Mouse (Mus musculus) heart, embryonic 16.5 days (tissue): Measurements from ENCODE around the gene 1810062G17Rik. TPM values are rescaled to one million over a fixed set of nuclear protein-coding genes. Genes with fewer than 3 reads are reported as not detected.

ENCODE experiments used
- ATAC-seq: fragments of 200-750 bp; cut with Nextera tagmentation; replicated peaks from 2 replicates; pipeline ENCODE4 v1.8.0; 2017; ENCODE audit warnings: moderate number of reproducible peaks; ENCODE audit not compliant: insufficient read depth, low FRiP score; ENCODE audit errors: extremely low read depth
- H3K27ac ChIP-seq: fragments of 300-500 bp; sonication (generic); 2 replicates; pipeline ENCODE4 v1.5.1; 2014; ENCODE audit warnings: mild to moderate bottlenecking, low read length, control low read depth, moderate library complexity
- H3K27me3 ChIP-seq: fragments of 300-500 bp; sonication (generic); 2 replicates; pipeline ENCODE4 v1.6.1; 2014; ENCODE audit warnings: low read length, mixed read lengths; ENCODE audit not compliant: control insufficient read depth, insufficient read depth
- H3K36me3 ChIP-seq: fragments of 300-500 bp; sonication (generic); 2 replicates; pipeline ENCODE4 v1.6.1; 2014; ENCODE audit not compliant: control insufficient read depth, insufficient read depth
- H3K4me1 ChIP-seq: fragments of 300-500 bp; sonication (generic); 2 replicates; pipeline ENCODE4 v1.6.1; 2014; ENCODE audit warnings: low read length, mixed read lengths; ENCODE audit not compliant: control insufficient read depth, insufficient read depth
- H3K4me2 ChIP-seq: fragments of 300-500 bp; sonication (generic); 2 replicates; pipeline ENCODE4 v1.6.1; 2014; ENCODE audit warnings: low read depth, mild to moderate bottlenecking, control low read depth, low read length
- H3K4me3 ChIP-seq: fragments of 300-500 bp; sonication (generic); 2 replicates; pipeline ENCODE4 v1.5.1; 2014; ENCODE audit warnings: mild to moderate bottlenecking, control low read depth, low read length
- H3K9ac ChIP-seq: fragments of 300-500 bp; sonication (generic); 2 replicates; pipeline ENCODE4 v1.6.1; 2014; ENCODE audit warnings: low read length, control low read depth
- H3K9me3 ChIP-seq: fragments of 300-500 bp; sonication (generic); replicated peaks from 2 replicates; pipeline ENCODE4 v1.6.1; 2016; ENCODE audit warnings: low read length; ENCODE audit not compliant: control insufficient read depth
- WGBS: fragments of 180-500 bp; shearing (Covaris S2); extraction: QIAGEN DNeasy Blood & Tissue Kit; methylation state at CpG from one replicate; pipeline ENCODE4 v1.1.7; 2014; 5-methylcytosine and 5-hydroxymethylcytosine counted together
- polyA plus RNA-seq: library from polyadenylated mRNA; unstranded; fragments of >200 nt; fragmentation: Nextera tagmentation; extraction: Ambion mirVana; gene quantifications from 2 replicates; pipeline ENCODE4 v1.2.1, GENCODE M21; 2015

1810062G17Rik gene
- polyA plus RNA-seq: 1.00 and 1.7 TPM in 2 replicates

GRCm38 (mm10) chr3:36475532-36476087, at the start of gene 1810062G17Rik, which contains the start of gene Anxa5:
1810062G17Rik (plus strand) TSS chr3:36475937.
Anxa5 (minus strand) TSS chr3:36475894.
- Histone ChIP-seq H3K9ac (peak within 1 kb of the TSS; percentile 95), H3K4me1 (peaks cover 43% of the 10 kb centered on the region), H3K4me2 (peak within 1 kb of the TSS; percentile 75), H3K27me3 (no peaks in the 10 kb centered on the region), H3K36me3 (no peaks in the 10 kb centered on the region), H3K4me3 (peak within 1 kb of the TSS; percentile 89), H3K27ac (peak within 1 kb of the TSS; percentile 99), H3K9me3 (no peaks in the 10 kb centered on the region)
- WGBS: under 1% methylated on average over 32 of the region's 32 CpGs
- peak; percentile 99 for ATAC-seq

GRCm38 (mm10) chr3:36427386-36427785, 48.4 kb upstream of the 1810062G17Rik start:
- H3K4me1 ChIP-seq: no peaks in the 10 kb centered on the region
- H3K4me2 ChIP-seq: no peak overlapping the region
- H3K36me3 ChIP-seq: no peaks in the 10 kb centered on the region
- no peak for ATAC-seq
- WGBS: 90% methylated on average over 8 of the region's 8 CpGs
- no peak overlapping the region for H3K9ac ChIP-seq
- H3K9me3 ChIP-seq: no peaks in the 10 kb centered on the region
- H3K27ac ChIP-seq: no peak overlapping the region
- H3K27me3 ChIP-seq: no peaks in the 10 kb centered on the region
- no peak overlapping the region for H3K4me3 ChIP-seq

GRCm38 (mm10) chr3:36430360-36430759, 45.4 kb upstream of the 1810062G17Rik start:
- Histone ChIP-seq H3K27ac (no peak overlapping the region), H3K9me3 (no peaks in the 10 kb centered on the region), H3K4me2 (no peak overlapping the region), H3K4me1 (no peaks in the 10 kb centered on the region), H3K27me3 (no peaks in the 10 kb centered on the region), H3K36me3 (no peaks in the 10 kb centered on the region), H3K9ac (no peak overlapping the region), H3K4me3 (no peak overlapping the region)
- 67% methylated on average over 1 of the region's 1 CpGs for WGBS
- ATAC-seq: no peak

- Histone ChIP-seq H3K36me3 (no peaks in the 10 kb centered on the region), H3K9me3 (no peaks in the 10 kb centered on the region), H3K4me2 (peak overlapping the region; percentile 18), H3K27ac (peak overlapping the region; percentile 86), H3K4me3 (no peak overlapping the region), H3K9ac (no peak overlapping the region), H3K4me1 (peaks cover 17% of the 10 kb centered on the region), H3K27me3 (no peaks in the 10 kb centered on the region)
- 28% methylated on average over 4 of the region's 4 CpGs for WGBS
- peak; percentile 85 for ATAC-seq
Observed at GRCm38 (mm10) chr3:36440280-36440679, 35.5 kb upstream of the 1810062G17Rik start.

GRCm38 (mm10) chr3:36442426-36442825, 33.3 kb upstream of the 1810062G17Rik start:
- Histone ChIP-seq H3K9me3 (no peaks in the 10 kb centered on the region), H3K4me2 (no peak overlapping the region), H3K4me1 (peaks cover 29% of the 10 kb centered on the region), H3K4me3 (no peak overlapping the region), H3K27ac (no peak overlapping the region), H3K36me3 (no peaks in the 10 kb centered on the region; the same call in 1 of the 2 replicates), H3K27me3 (no peaks in the 10 kb centered on the region), H3K9ac (no peak overlapping the region)
- no peak for ATAC-seq
- 1% methylated on average over 2 of the region's 2 CpGs for WGBS

GRCm38 (mm10) chr3:36446041-36446440, 29.7 kb upstream of the 1810062G17Rik start:
- no peak overlapping the region for H3K4me3 ChIP-seq
- H3K4me2 ChIP-seq: no peak overlapping the region
- H3K4me1 ChIP-seq: peaks cover 33% of the 10 kb centered on the region
- H3K9me3 ChIP-seq: no peaks in the 10 kb centered on the region
- peaks cover 25% of the 10 kb centered on the region for H3K36me3 ChIP-seq
- WGBS: 95% methylated on average over 3 of the region's 3 CpGs
- H3K9ac ChIP-seq: no peak overlapping the region
- no peak for ATAC-seq
- H3K27me3 ChIP-seq: no peaks in the 10 kb centered on the region
- H3K27ac ChIP-seq: no peak overlapping the region

- Histone ChIP-seq H3K9ac (no peak overlapping the region), H3K4me3 (no peak overlapping the region), H3K4me1 (peaks cover 33% of the 10 kb centered on the region), H3K4me2 (0 out of 2 replicates have a peak overlapping the region, but pooled peaks have one; percentile 17), H3K9me3 (no peaks in the 10 kb centered on the region), H3K36me3 (peaks cover 30% of the 10 kb centered on the region), H3K27ac (peak overlapping the region; percentile 49), H3K27me3 (no peaks in the 10 kb centered on the region)
- no peak; the same call in 1 of the 2 replicates for ATAC-seq
- 34% methylated on average over 5 of the region's 5 CpGs for WGBS
Observed at GRCm38 (mm10) chr3:36446506-36446905, 29.2 kb upstream of the 1810062G17Rik start.

GRCm38 (mm10) chr3:36446918-36447317, 28.8 kb upstream of the 1810062G17Rik start:
- 11% methylated on average over 6 of the region's 6 CpGs for WGBS
- Histone ChIP-seq H3K4me3 (no peak overlapping the region), H3K4me2 (0 out of 2 replicates have a peak overlapping the region, but pooled peaks have one; percentile 17)

GRCm38 (mm10) chr3:36449292-36450165, 26.2 kb upstream of the 1810062G17Rik start:
- Histone ChIP-seq H3K9me3 (no peaks in the 10 kb centered on the region), H3K9ac (peak overlapping the region; percentile 54), H3K36me3 (peaks cover 48% of the 10 kb centered on the region), H3K27me3 (no peaks in the 10 kb centered on the region), H3K4me1 (peaks cover 33% of the 10 kb centered on the region), H3K27ac (peak overlapping the region; percentile 83), H3K4me3 (no peak overlapping the region), H3K4me2 (peak overlapping the region; percentile 19; the same call in 1 of the 2 replicates)
- 22% methylated on average over 20 of the region's 20 CpGs for WGBS
- peak; percentile 75 for ATAC-seq

More at GRCm38 (mm10) chr3:36446918-36447317, 28.8 kb upstream of the 1810062G17Rik start:
- peaks cover 34% of the 10 kb centered on the region for H3K36me3 ChIP-seq
- H3K27me3 ChIP-seq: no peaks in the 10 kb centered on the region
- ATAC-seq: no peak
- no peaks in the 10 kb centered on the region for H3K9me3 ChIP-seq
- peak overlapping the region; percentile 49 for H3K27ac ChIP-seq
- no peak overlapping the region for H3K9ac ChIP-seq
- H3K4me1 ChIP-seq: peaks cover 33% of the 10 kb centered on the region
